Mouse (Mus musculus) hindbrain, postnatal 0 days (tissue): ENCODE measurements at regions not wholly inside any gene's neighbourhood (a gene's known extent, or its start where the extent isn't known, plus 50 kb on each side); places are given as distances from the start of the nearest gene placed in this dataset.

Experiments
- ATAC-seq: fragments of 200-750 bp; cut with Nextera tagmentation; 2 replicates; pipeline ENCODE4 v1.8.0; 2017; ENCODE audit warnings: mild to moderate bottlenecking, moderate TSS enrichment, moderate library complexity
- DNase-seq: peaks from one replicate; pipeline ENCODE4 v3.0.0-alpha.2; 2015; ENCODE audit warnings: low spot score
- H3K27ac ChIP-seq: fragments of 300-500 bp; sonication (generic); 2 replicates; pipeline ENCODE4 v1.5.1; 2014; ENCODE audit warnings: mild to moderate bottlenecking
- H3K27me3 ChIP-seq: fragments of 300-500 bp; sonication (generic); 2 replicates; pipeline ENCODE4 v1.6.1; 2014; ENCODE audit warnings: low read length, mixed read lengths; ENCODE audit not compliant: insufficient read depth
- H3K36me3 ChIP-seq: fragments of 300-500 bp; sonication (generic); 2 replicates; pipeline ENCODE4 v1.6.1; 2014; ENCODE audit warnings: low read length, mixed read lengths; ENCODE audit not compliant: insufficient read depth
- H3K4me1 ChIP-seq: fragments of 300-500 bp; sonication (generic); 2 replicates; pipeline ENCODE4 v1.6.1; 2014; ENCODE audit warnings: antibody characterized with exemption, low read length, mixed read lengths; ENCODE audit not compliant: insufficient read depth
- H3K4me2 ChIP-seq: fragments of 300-500 bp; sonication (generic); 2 replicates; pipeline ENCODE4 v1.6.1; 2014; ENCODE audit warnings: low read depth, mild to moderate bottlenecking, low read length, moderate library complexity, mixed read lengths
- H3K4me3 ChIP-seq: fragments of 300-500 bp; sonication (generic); 2 replicates; pipeline ENCODE4 v1.5.1; 2014; ENCODE audit warnings: low read length
- H3K9ac ChIP-seq: fragments of 300-500 bp; sonication (generic); replicated peaks from 2 replicates; pipeline ENCODE4 v1.6.1; 2014; ENCODE audit warnings: mild to moderate bottlenecking, low read length, moderate library complexity, mixed read lengths
- H3K9me3 ChIP-seq: fragments of 300-500 bp; sonication (generic); 2 replicates; pipeline ENCODE4 v1.6.1; 2016; ENCODE audit warnings: low read length, mixed read lengths
- CTCF ChIP-seq: IDR thresholded peaks from 2 replicates; pipeline ENCODE4 v1.5.1; 2016; ENCODE audit warnings: antibody characterized with exemption, control low read depth, low read depth
- WGBS: fragments of 180-500 bp; shearing (Covaris S2); extraction: QIAGEN DNeasy Blood & Tissue Kit; methylation state at CpG from one replicate; pipeline ENCODE4 v1.1.7; 2014; 5-methylcytosine and 5-hydroxymethylcytosine counted together

- Histone ChIP-seq H3K27me3 (no peaks in the 10 kb centered on the region), H3K4me3 (no peak overlapping the region), H3K36me3 (no peaks in the 10 kb centered on the region), H3K9ac (no peak overlapping the region), H3K4me1 (no peaks in the 10 kb centered on the region), H3K27ac (no peak overlapping the region), H3K4me2 (no peak overlapping the region), H3K9me3 (peaks cover 4% of the 10 kb centered on the region)
- no peak for TF ChIP-seq CTCF
- 87% methylated on average over 1 of the region's 1 CpGs for WGBS
- DNase-seq (no peak), ATAC-seq (no peak)
Observed at GRCm38 (mm10) chr8:126809321-126809720, 136.3 kb downstream of the Tomm20 start.

- H3K9ac ChIP-seq = no peak overlapping the region
- 89% methylated on average over 4 of the region's 4 CpGs for WGBS
- peaks cover 4% of the 10 kb centered on the region for H3K9me3 ChIP-seq
- H3K4me2 ChIP-seq = no peak overlapping the region
- H3K36me3 ChIP-seq = no peaks in the 10 kb centered on the region
- H3K27ac ChIP-seq = no peak overlapping the region
- no peaks in the 10 kb centered on the region for H3K4me1 ChIP-seq
- no peak for ATAC-seq
- H3K4me3 ChIP-seq = no peak overlapping the region
- no peak for DNase-seq
- TF ChIP-seq CTCF = no peak
- H3K27me3 ChIP-seq = no peaks in the 10 kb centered on the region
Observed at GRCm38 (mm10) chr8:126808496-126808895, 137.1 kb downstream of the Tomm20 start.

GRCm38 (mm10) chr8:126807171-126807768 is 138.4 kb downstream of the Tomm20 start:
- no peak overlapping the region for H3K4me2 ChIP-seq
- H3K9ac ChIP-seq = no peak overlapping the region
- H3K27me3 ChIP-seq = no peaks in the 10 kb centered on the region
- no peaks in the 10 kb centered on the region for H3K4me1 ChIP-seq
- ATAC-seq = no peak
- no peak for TF ChIP-seq CTCF
- no peaks in the 10 kb centered on the region for H3K36me3 ChIP-seq
- WGBS = 77% methylated on average over 8 of the region's 8 CpGs
- no peak for DNase-seq
- H3K4me3 ChIP-seq = no peak overlapping the region
- no peak overlapping the region for H3K27ac ChIP-seq
- no peaks in the 10 kb centered on the region for H3K9me3 ChIP-seq

GRCm38 (mm10) chr8:126806591-126806990 is 139.1 kb downstream of the Tomm20 start:
- Histone ChIP-seq H3K4me2 (no peak overlapping the region), H3K9me3 (no peaks in the 10 kb centered on the region), H3K9ac (no peak overlapping the region), H3K27ac (peak overlapping the region; percentile 60; the same call in 1 of the 2 replicates), H3K4me1 (no peaks in the 10 kb centered on the region), H3K27me3 (no peaks in the 10 kb centered on the region), H3K36me3 (no peaks in the 10 kb centered on the region), H3K4me3 (no peak overlapping the region)
- no peak for TF ChIP-seq CTCF
- no peak for ATAC-seq
- DNase-seq = no peak
- WGBS = 81% methylated on average over 2 of the region's 2 CpGs

GRCm38 (mm10) chr8:126806181-126806560 is 139.5 kb downstream of the Tomm20 start:
- TF ChIP-seq CTCF = no peak
- Histone ChIP-seq H3K27ac (peak overlapping the region; percentile 60; the same call in 1 of the 2 replicates), H3K4me1 (no peaks in the 10 kb centered on the region), H3K9me3 (no peaks in the 10 kb centered on the region), H3K4me3 (no peak overlapping the region), H3K9ac (no peak overlapping the region), H3K4me2 (no peak overlapping the region), H3K27me3 (no peaks in the 10 kb centered on the region), H3K36me3 (no peaks in the 10 kb centered on the region)
- 81% methylated on average over 3 of the region's 3 CpGs for WGBS
- DNase-seq = no peak
- no peak for ATAC-seq

- ATAC-seq (peak; percentile 51; the same call in 1 of the 2 replicates), DNase-seq (no peak)
- no peaks in the 10 kb centered on the region for H3K36me3 ChIP-seq
- H3K4me2 ChIP-seq = no peak overlapping the region
- H3K9ac ChIP-seq = no peak overlapping the region
- TF ChIP-seq CTCF = no peak
- WGBS = 50% methylated on average over 13 of the region's 13 CpGs
- H3K27me3 ChIP-seq = no peaks in the 10 kb centered on the region
- H3K9me3 ChIP-seq = no peaks in the 10 kb centered on the region
- H3K4me1 ChIP-seq = no peaks in the 10 kb centered on the region
- peak overlapping the region; percentile 60 for H3K27ac ChIP-seq
- H3K4me3 ChIP-seq = no peak overlapping the region
Observed at GRCm38 (mm10) chr8:126805365-126806180, 140.1 kb downstream of the Tomm20 start.

- Histone ChIP-seq H3K36me3 (no peaks in the 10 kb centered on the region), H3K27me3 (no peaks in the 10 kb centered on the region), H3K27ac (no peak overlapping the region), H3K4me1 (no peaks in the 10 kb centered on the region), H3K4me3 (no peak overlapping the region), H3K9me3 (no peaks in the 10 kb centered on the region), H3K9ac (no peak overlapping the region), H3K4me2 (no peak overlapping the region)
- no peak for DNase-seq
- ATAC-seq = no peak
- no peak for TF ChIP-seq CTCF
- whole genome bisulfite sequencing = 87% methylated on average over 7 of the region's 7 CpGs
Observed at GRCm38 (mm10) chr8:126804115-126804514, 141.5 kb downstream of the Tomm20 start.
